Mouse (Mus musculus) right cerebral cortex, postnatal 4 days (tissue): ENCODE data around the gene Osgin1.
A peak's percentile ranks its signal among the peaks of the same experiment; 100 is the strongest.

Experiments used
- DNase-seq: peaks from one replicate; pipeline ENCODE4 v3.0.0-alpha.2; 2022

Gene Osgin1

GRCm38 (mm10) chr8:119424199-119424733 is 9.7 kb upstream of the Osgin1 start:
- no peak for DNase-seq

- DNase-seq, result no peak
Measured at GRCm38 (mm10) chr8:119424740-119425139, 9.2 kb upstream of the Osgin1 start.

- DNase-seq, result no peak
Measured at GRCm38 (mm10) chr8:119425533-119425932, 8.4 kb upstream of the Osgin1 start.

DNA sequence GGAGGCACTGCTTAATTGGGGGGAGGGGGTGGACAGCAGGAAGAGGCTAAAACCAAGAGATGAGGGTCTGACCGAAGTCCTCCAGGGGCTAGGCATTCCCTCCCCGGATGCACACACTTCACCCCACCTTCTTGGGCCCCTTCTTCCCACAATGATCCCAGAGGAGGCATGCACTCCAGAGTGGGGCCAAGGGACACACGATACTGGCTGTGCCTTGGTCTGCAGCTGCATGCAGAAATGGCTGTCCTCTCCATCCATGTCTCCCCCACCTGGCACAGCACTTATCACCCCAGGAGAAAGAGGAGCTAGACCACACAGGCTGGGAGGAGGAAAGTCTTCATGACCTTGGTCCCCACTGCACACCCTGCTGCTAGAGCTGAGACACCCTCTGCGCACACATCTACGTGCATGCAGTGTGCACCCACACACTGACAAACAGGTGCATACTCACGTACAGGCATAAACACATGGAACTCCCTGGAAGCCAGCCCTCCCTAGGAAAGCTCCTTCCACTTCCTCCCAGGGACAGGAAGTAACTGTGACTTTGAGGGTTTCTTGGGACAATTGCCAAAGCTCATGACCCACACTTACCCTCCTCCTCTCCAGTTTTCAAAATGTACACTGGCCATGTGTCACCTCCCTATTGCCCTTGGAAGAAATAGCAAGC is 7.7 kb upstream of the Osgin1 start:
- no peak for DNase-seq

DNA sequence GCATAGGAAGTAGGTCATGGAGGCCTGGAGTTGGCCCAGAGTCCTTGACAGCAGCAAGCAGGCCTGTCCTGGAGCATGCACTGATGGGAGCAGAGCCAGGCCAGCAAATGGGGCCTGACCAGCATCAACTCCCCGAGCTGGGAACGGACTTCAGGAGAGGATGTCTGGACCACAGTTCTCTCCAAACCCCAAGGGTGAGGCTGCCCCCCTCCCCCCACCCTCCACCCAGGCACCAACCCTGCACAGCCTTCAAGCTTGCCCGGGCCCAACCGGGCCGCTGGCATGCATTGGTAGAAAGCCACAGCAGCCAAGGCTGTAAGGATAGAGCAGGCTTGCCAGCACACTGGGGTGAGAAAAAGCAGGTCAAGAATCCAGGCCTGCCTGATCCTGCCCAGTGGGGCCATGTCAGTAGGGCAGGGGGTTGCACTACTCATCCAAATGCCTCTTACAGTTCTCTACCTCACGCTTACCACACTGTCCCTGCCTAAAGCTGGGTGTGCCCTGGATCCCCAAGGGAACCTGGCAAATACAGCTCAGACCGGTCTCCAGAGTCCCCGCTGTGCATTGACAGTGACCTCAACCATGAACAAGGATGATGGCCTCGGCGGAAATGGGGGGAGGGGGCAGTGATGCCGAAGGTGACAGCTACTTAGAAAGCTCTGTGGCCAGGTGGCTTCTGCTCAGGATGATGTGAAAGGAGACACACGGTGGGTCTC is 6.1 kb upstream of the Osgin1 start:
- DNase-seq, result no peak

DNA sequence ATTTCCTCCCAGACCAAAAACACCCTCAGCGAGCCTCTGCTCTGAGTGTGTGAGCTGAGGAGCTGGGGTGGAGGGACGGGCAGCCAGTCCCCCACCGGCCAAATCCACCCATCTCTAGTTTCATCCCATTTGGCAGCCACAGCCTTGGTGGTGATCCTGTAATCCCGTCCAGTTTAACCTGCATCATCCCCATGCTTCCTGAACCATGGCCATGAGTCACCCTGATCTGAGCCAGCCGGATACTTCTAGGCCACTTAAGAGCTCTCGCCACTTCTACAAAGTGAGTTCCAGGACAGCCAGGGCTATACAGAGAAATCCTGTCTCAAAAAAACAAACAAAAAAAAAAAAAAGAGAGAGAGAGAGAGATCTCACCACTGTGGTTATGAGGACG is 5.6 kb upstream of the Osgin1 start:
- DNase-seq, result no peak

- no peak for DNase-seq
Measured at GRCm38 (mm10) chr8:119428766-119429327, 5.1 kb upstream of the Osgin1 start.

DNA sequence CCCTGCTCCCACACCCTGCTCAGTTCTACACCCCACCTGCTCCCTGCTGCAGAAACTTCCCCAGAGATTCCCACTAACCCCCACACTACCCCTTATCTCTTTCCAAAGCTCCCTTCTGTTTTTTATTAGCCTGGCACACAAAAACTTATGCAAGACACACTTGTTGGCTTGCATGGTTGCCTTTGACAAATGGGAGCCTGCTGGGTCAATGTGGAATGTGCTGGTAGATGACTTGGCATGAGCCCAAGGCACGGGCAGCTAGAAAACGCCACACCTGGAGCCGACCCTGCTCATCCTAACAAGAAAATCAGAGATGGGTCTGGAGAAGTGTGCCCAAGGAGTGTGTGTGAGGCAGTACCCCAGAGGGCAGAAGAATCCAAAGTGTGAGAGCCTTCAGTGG is 4.4 kb upstream of the Osgin1 start:
- DNase-seq, result no peak

GRCm38 (mm10) chr8:119430250-119430649 is 3.7 kb upstream of the Osgin1 start:
- no peak for DNase-seq

GRCm38 (mm10) chr8:119430690-119431089 is 3.2 kb upstream of the Osgin1 start:
- DNase-seq, result no peak

DNA sequence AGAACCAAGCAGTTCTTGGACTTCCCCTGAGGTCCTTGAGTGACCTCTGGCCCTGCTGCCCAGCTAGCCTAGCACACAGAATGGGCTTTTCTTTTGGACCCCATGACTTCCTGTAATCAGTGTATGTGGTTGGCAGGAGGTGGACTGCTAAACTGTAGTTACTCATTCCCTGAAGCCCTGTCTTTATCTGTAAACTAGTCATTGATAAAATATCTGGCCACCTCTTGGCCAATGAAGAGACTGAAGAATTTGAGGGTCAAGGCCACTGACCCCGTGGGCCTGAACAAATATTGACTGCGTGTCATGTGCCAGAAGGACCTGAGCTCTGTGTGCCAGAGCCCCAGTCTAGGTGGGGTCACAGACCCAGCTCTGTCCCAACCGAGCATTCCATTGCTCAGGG is 1.6 kb upstream of the Osgin1 start:
- no peak for DNase-seq

DNA sequence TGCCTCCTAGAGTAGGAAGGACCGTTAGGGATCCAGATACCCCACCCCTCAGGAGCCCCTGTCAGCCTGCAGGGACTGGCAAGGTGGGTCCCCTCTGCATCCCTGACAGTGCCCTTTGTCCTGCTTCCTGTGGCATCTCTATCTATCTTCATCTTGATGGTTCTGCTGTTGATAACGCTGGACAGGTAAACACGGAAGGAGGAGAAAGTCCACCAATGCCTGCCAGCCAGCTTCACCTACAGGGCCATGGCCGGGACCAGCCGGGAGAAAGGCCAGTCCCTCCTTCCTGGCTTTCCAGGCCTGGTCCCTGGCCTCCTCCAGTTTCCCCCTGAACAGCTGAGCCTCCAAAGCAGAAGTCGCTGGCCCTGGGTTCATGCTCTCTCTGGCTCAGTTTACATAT is 645 bp downstream of the Osgin1 start:
- DNase-seq, result no peak

- DNase-seq, result no peak
Measured at GRCm38 (mm10) chr8:119435527-119435926, 1.6 kb downstream of the Osgin1 start.

DNA sequence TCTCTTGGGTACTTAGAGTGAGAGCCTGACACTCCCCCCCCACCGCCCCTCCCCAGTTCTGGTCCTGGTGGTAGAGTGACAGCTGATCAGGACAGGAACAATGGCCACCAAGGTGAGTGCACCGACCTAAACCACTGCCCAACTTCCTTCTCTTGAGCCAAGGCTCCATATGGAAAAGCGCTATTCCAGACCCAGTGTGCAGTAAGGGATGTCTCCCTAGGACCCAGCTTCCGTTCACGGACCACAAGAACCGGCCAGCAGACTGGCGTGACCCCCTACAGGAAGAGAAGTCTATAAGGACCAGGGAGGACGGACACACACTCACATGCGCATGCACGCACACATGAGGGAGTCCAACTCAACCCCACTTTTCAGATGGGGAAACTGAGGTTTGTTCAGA is 2.4 kb downstream of the Osgin1 start:
- DNase-seq, result no peak

GRCm38 (mm10) chr8:119436933-119437332 is 3.0 kb downstream of the Osgin1 start:
- no peak for DNase-seq

DNA sequence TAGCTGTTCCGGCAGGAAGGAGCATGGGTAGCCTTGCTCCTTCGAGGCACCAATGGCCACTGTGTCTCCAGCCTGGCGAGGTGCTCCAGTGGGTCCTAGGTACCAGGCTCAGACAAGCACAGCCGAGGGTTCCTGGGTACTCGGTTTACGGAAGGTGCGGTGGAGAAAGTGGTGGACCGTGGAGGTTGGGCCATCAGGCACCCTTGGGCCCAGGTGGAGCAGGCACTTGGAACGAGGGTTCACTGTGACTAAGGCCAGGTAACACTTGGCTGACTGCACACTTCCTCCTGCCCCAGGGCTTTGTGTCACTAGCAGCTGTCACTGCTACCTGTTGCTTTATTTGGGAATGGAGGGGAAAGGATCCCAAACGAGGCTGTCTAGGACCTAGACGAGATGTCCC is 3.6 kb downstream of the Osgin1 start:
- no peak for DNase-seq

GRCm38 (mm10) chr8:119438876-119439275 is 5.0 kb downstream of the Osgin1 start:
- no peak for DNase-seq

- DNase-seq, result no peak
Measured at GRCm38 (mm10) chr8:119439424-119439823, 5.5 kb downstream of the Osgin1 start.

DNA sequence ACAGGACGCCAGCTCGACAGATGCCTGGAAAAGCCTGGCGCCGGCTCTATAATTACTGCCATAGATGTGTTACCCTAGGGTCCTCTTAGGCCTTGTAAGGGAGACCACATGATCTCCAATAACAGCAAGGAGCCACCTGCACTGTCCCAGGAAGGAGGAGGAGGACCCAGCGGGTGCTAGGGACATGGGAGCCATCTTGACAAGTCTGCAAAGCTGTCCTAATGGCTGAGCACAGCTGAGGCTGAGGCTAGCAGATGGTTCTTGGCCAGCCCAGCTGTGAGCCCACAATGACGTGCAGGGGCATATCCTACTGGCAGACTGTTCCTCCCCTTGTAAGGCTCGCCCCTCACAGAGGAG is 5.9 kb downstream of the Osgin1 start:
- DNase-seq, result no peak

GRCm38 (mm10) chr8:119440250-119440951 is 6.5 kb downstream of the Osgin1 start:
- DNase-seq, result peak; percentile 49

DNA sequence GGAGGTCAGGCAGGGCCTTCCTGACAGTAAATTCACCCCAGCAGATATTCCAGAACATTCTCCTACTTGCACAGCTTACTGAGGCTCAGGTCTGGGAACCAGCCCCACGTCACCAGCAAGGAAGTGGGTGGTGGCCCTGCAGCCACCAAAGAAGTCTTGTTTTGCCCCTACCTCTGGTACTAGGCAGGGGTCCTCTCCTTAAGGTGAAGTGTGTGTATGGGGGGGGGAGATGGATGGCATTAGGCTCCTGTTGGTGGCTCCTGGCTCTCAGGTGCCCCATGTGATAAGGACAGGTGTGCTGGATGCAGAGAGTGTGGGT is 7.0 kb downstream of the Osgin1 start:
- DNase-seq, result no peak

GRCm38 (mm10) chr8:119442013-119442412 is 8.1 kb downstream of the Osgin1 start:
- no peak for DNase-seq

GRCm38 (mm10) chr8:119442970-119443369 is 9.0 kb downstream of the Osgin1 start:
- DNase-seq, result no peak
